Mouse (Mus musculus) ZHBTc4 (cell line): ENCODE data around the gene Ppa2.
A peak's percentile ranks its signal among the peaks of the same experiment; 100 is the strongest.

Experiments used
- DNase-seq: peaks from one replicate; pipeline ENCODE4 v3.0.0-alpha.2; 2011; ENCODE audit warnings: low read depth, low spot score

Gene Ppa2

DNA sequence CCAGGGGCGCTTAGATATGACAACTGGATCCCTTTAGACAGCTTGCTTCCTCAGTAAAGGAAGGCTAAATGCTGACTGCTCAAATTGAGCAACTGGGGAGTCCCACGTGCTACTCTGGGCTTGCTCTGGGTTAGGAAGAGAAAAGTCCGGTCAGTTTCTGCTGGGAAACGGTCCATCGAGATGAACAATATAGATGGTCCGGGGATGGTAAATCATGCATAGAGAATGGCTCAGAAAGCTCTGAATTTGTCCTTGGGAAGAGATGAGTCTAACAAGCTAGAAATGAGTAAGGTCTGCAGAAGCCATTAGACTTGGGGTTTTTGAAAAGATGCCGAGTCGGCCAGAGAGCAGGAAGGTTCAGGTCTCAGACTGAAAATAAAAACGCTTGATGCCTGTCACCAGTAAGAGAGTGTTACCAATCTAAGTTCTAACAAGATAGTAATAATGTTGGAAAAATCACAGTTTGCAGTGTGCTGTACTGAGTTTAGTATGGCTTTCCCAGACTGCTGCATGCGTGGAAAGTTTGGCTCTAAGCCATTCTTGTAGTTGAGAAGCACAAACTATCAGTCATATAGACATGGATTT lies 80.0 kb downstream of the Ppa2 start:
- no peak for DNase-seq

DNA sequence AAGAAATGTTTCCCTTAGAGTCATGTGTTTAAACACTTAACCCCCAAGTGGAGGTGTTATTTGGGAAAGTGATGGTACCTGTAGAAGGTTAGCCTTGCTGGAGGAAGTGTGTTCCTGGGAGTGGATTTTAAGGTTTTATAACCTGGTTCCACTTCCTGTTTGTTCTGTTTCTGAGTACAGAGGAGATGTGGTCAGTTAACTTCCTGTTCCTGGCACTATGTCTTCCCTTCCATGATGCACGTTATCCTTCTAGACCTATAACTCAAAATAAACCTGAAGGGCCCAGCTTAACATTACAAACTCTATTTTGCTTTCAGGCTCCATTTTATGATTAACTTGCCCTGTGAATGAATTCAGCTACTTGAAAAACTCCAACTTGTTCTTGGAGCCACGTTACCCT lies 84.6 kb downstream of the Ppa2 start:
- no peak for DNase-seq

- DNase-seq, result no peak
Observed at GRCm38 (mm10) chr3:133403849-133404248, 93.9 kb downstream of the Ppa2 start.

DNA sequence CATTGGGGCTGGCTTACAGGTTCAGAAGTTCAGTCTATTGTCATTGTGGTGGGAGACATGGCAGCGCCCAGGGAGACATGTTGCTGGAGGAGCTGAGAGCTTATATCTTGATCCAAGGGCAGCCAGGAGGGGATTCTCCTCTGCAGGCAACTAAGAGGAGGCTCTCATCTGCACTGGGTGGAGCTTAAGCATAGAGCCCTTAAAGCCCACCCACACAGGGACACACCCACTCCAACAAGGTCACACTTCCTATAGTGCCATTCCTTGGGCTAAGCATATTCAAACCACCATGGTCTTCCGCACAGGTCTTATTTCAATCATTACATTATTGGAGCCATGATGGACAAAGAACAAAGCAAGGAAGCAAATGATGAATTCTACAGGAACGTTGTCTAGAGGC lies 95.7 kb downstream of the Ppa2 start:
- peak; percentile 40 for DNase-seq

DNA sequence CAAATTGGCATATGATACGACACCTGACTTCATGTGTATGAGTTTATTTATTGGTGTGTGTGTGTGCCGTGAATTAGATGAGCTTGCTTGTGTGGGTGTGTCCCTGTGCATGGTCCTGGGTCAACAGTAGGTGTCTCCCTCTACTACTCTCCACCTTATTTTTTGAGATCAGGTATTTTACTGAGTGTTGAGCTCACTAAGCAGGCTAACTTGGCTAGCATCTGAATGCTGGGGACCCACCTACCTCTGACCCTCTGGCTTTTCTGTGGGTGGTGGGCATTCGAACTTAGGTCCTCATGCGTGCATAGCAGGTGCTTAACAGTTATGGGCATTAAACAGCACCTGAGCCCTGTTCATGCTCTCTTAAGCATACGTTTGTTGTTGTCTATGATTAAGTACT lies 96.3 kb downstream of the Ppa2 start:
- peak; percentile 7 for DNase-seq

GRCm38 (mm10) chr3:133411123-133411675 lies 101.3 kb downstream of the Ppa2 start:
- no peak for DNase-seq

DNA sequence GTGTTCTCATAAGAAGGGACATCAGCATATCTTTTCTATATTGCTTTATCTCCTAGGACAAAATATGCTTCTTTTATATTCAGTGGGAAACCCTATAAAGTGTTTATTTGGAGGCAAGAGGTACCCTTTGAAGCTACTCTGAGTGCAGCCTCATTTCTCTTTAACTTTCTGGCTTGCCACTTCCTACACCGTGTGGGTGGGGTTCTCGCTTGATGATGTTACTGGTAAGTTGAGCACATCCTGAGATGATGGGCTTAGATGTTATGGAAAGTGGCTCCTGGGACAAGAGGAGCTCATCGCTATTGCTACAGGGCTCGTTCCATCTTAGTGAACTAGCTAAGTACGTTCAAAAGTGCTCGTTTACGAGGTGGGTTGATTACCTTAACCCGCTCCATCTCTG lies 101.9 kb downstream of the Ppa2 start:
- no peak for DNase-seq

GRCm38 (mm10) chr3:133414747-133415146 lies 104.8 kb downstream of the Ppa2 start:
- no peak for DNase-seq

DNA sequence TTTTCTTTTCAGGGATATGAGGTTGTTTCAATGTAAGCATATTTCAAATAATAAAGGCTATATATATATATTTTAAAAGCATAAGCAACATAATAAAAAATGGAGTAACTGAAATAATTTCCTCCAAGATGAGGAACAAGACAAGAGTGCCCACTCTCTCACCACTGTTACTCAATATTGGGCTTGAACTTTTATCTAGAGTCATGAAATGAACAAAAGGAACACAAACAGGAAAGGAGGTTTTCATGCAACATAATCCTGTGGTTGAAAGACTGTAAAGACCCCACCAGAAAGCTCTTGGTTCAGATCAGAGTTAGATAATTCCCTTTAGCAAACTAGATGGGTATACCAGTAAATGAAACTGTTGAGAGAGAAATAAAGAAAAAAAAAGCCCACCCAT lies 113.2 kb downstream of the Ppa2 start:
- no peak for DNase-seq
